Mouse (Mus musculus) limb, embryonic 12.5 days (tissue): ENCODE measurements around the gene Sipa1l3. TPM values are rescaled to one million over a fixed set of nuclear protein-coding genes. Genes with fewer than 3 reads are reported as not detected.

Experiments
- ATAC-seq: fragments of 200-750 bp; cut with Nextera tagmentation; 2 replicates; pipeline ENCODE4 v1.8.0; 2017; ENCODE audit warnings: low read depth, moderate TSS enrichment; ENCODE audit not compliant: insufficient number of reproducible peaks, insufficient read depth, low FRiP score, low TSS enrichment
- H3K27ac ChIP-seq: fragments of 300-500 bp; sonication (generic); 2 replicates; pipeline ENCODE4 v1.5.1; 2016; ENCODE audit warnings: mild to moderate bottlenecking, moderate library complexity
- H3K27me3 ChIP-seq: fragments of 300-500 bp; sonication (generic); 2 replicates; pipeline ENCODE4 v1.6.1; 2016; ENCODE audit warnings: mild to moderate bottlenecking, moderate library complexity
- H3K36me3 ChIP-seq: fragments of 300-500 bp; sonication (generic); 2 replicates; pipeline ENCODE4 v1.6.1; 2016; ENCODE audit warnings: mild to moderate bottlenecking, moderate library complexity
- H3K4me1 ChIP-seq: fragments of 300-500 bp; sonication (generic); replicated peaks from 2 replicates; pipeline ENCODE4 v1.6.1; 2016
- H3K4me2 ChIP-seq: fragments of 300-500 bp; sonication (generic); 2 replicates; pipeline ENCODE4 v1.6.1; 2016; ENCODE audit warnings: mild to moderate bottlenecking, moderate library complexity
- H3K4me3 ChIP-seq: fragments of 300-500 bp; sonication (generic); replicated peaks from 2 replicates; pipeline ENCODE4 v1.5.1; 2016; ENCODE audit warnings: mild to moderate bottlenecking
- H3K9ac ChIP-seq: fragments of 300-500 bp; sonication (generic); replicated peaks from 2 replicates; pipeline ENCODE4 v1.6.1; 2016; ENCODE audit warnings: mild to moderate bottlenecking, moderate library complexity
- H3K9me3 ChIP-seq: fragments of 300-500 bp; sonication (generic); 2 replicates; pipeline ENCODE4 v1.6.1; 2016; ENCODE audit warnings: mild to moderate bottlenecking, moderate library complexity
- WGBS: fragments of 180-500 bp; shearing (Covaris S2); methylation state at CpG from one replicate; pipeline ENCODE4 v1.1.7; 2016; 5-methylcytosine and 5-hydroxymethylcytosine counted together
- polyA plus RNA-seq: library from polyadenylated mRNA; unstranded; fragments of >200 nt; fragmentation: Nextera tagmentation; extraction: Ambion mirVana; gene quantifications from 2 replicates; pipeline ENCODE4 v1.2.1, GENCODE M21; 2016

Sipa1l3 gene
- polyA plus RNA-seq, 1 experiment from 2014 or later: 14.0 TPM

- Histone ChIP-seq H3K4me3 (no peak overlapping the region), H3K36me3 (peaks cover 71% of the 10 kb centered on the region), H3K9ac (no peak overlapping the region), H3K9me3 (no peaks in the 10 kb centered on the region), H3K4me2 (no peak overlapping the region), H3K4me1 (no peaks in the 10 kb centered on the region), H3K27me3 (no peaks in the 10 kb centered on the region), H3K27ac (no peak overlapping the region)
- 67% methylated on average over 7 of the region's 7 CpGs for WGBS
- no peak for ATAC-seq
Measured at GRCm38 (mm10) chr7:29334156-29334555, 184.3 kb downstream of the Sipa1l3 start.

DNA sequence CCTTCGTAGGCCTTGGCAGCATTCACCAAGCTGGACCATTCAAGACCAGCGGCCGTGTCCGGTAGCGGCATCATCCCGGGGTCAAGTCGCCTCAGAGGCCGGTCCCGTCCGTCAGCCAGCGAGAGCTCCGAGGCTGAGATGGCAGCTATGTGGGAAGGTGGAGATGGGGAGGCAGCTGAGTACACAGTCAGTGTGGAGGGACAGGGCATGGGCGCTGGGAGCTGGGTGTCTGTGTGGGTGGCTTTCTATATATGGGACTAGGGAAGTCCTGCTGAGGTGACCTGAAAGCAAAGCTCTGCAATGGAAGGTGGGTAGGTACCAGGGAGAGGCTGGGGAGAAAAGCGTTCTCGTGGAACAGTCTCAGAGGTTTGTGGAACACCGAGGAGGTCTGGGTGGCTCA lies 189.5 kb downstream of the Sipa1l3 start:
- H3K9me3 ChIP-seq: no peaks in the 10 kb centered on the region
- ATAC-seq: no peak
- H3K27ac ChIP-seq: no peak overlapping the region
- H3K4me3 ChIP-seq: no peak overlapping the region
- WGBS: 91% methylated on average over 16 of the region's 16 CpGs
- peaks cover 75% of the 10 kb centered on the region for H3K36me3 ChIP-seq
- H3K9ac ChIP-seq: no peak overlapping the region; the same call in 1 of the 2 replicates
- H3K27me3 ChIP-seq: no peaks in the 10 kb centered on the region
- no peaks in the 10 kb centered on the region for H3K4me1 ChIP-seq
- H3K4me2 ChIP-seq: no peak overlapping the region

DNA sequence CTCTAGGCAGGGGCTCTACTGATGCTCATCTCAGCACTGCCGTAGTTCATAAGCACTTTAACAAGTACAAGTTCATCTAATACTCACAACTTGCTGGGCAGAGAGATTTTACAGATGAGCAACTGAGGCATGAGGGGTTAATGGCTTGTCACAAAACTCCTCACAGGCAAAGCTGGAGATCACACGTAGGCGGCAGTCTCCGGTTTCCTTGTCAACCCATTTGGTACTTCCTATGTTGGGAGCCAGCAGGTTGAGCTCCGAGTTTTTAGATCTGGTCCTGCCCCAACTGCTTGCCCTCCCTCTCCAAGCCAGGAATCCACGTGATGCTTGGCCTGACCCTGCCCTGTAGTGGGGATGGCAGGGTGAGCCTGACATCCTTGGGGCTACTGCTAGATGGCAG lies 191.4 kb downstream of the Sipa1l3 start:
- Histone ChIP-seq H3K9ac (no peak overlapping the region), H3K4me1 (0 out of 2 replicates have a peak, but pooled peaks cover under 1% of the 10 kb centered on the region), H3K4me3 (no peak overlapping the region), H3K9me3 (no peaks in the 10 kb centered on the region), H3K27ac (no peak overlapping the region), H3K36me3 (peaks cover 70% of the 10 kb centered on the region), H3K4me2 (no peak overlapping the region), H3K27me3 (no peaks in the 10 kb centered on the region)
- no peak for ATAC-seq
- 73% methylated on average over 6 of the region's 6 CpGs for WGBS

DNA sequence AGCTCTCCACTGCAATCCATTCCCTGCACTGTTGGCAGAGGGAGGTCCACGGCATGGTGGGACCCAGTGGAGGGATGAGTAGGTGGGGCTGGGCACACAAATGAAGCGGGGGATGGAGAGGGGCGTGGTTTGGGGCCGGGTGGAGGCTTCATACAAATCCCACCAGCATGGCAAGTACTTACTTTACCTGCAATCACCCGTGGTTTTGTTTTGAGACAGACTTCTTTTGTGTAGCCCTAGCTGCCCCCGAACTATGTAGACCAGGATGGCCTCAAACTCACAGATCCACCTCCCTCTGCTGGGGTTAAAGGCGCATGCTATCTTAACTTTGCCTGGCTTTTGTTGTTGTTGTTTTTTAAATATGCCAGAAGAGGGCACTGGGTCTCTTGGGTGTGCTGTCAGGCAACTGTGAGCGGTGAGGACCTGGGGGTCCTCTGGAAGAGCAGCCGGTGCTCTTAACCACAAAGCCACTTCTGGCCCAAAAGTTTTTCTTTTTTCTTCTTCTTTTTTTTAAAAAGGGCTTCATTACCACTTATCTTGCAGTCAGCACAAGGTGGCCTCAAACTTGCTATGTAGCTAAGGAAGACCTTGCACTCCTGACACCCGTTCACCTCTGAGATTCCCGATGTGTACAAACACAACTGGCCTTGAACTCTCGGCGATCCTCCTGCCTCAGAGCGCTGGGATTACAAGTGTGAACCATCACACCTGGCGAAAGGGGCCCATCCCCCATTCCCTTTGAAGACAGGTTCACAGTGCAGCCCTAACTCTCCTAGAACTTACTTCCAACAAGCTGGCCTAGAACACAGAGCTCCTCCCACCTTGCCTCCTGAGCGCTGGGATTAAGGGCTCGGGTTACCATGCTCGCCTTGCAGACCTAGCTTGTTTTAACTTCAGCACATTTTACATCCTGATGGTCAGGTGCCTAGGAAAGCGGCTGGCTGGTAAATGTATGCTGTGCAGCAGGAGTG lies 198.8 kb downstream of the Sipa1l3 start:
- peak overlapping the region; percentile 58 for H3K4me2 ChIP-seq
- no peak for ATAC-seq
- H3K36me3 ChIP-seq: peaks cover 20% of the 10 kb centered on the region
- H3K9ac ChIP-seq: peak overlapping the region; percentile 13; the same call in 1 of the 2 replicates
- 7% methylated on average over 19 of the region's 19 CpGs for WGBS
- H3K27ac ChIP-seq: peak overlapping the region; percentile 97
- H3K4me1 ChIP-seq: peaks cover 73% of the 10 kb centered on the region
- H3K4me3 ChIP-seq: peak overlapping the region; percentile 30
- no peaks in the 10 kb centered on the region for H3K9me3 ChIP-seq
- no peaks in the 10 kb centered on the region for H3K27me3 ChIP-seq

DNA sequence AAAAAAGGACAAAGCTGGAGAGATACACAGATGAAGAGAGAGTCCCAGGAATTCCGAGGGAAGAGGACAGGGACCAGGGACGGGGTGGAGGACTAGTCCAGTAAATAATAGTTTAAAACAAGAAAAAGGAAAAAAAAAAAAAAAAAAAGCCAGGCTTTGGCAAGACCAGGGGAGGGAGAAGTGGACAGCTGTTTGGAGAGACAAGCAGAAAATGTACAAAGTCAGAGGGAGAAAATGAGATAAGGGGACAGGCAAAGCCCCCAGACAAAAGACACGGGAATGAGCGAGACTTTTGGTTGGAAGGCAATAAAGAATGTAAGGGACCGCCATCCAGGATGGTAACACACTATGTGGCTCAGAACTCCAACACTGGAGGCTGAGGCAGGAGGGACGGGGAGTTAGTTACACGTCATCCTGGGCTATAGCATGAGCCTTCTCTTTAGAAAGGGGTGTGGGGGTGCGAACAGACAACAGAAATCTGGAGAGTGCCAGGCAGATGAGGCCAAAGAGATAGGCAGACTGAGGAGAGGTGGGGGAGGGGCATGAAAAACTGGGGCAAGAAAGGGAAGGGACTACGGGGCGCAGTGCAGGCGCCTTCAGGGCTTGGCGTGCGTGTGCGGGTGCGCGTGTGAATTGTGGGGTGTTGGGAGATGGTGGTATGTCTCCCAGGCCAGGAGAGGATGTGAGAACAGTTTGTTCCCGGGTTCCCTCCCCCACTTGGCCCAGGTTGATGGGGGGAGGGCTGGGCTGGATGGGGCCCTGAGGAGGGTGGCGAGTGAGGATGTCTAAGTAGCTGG lies 200.1 kb downstream of the Sipa1l3 start:
- 3% methylated on average over 18 of the region's 18 CpGs for WGBS
- peak overlapping the region; percentile 30 for H3K4me3 ChIP-seq
- ATAC-seq: 0 out of 2 replicates have a peak, but pooled peaks have one; percentile 0
- H3K9me3 ChIP-seq: no peaks in the 10 kb centered on the region
- H3K36me3 ChIP-seq: peaks cover 16% of the 10 kb centered on the region; the same call in 1 of the 2 replicates
- peaks cover 86% of the 10 kb centered on the region for H3K4me1 ChIP-seq
- H3K27ac ChIP-seq: peak overlapping the region; percentile 97
- H3K9ac ChIP-seq: peak overlapping the region; percentile 13; the same call in 1 of the 2 replicates
- H3K27me3 ChIP-seq: no peaks in the 10 kb centered on the region
- peak overlapping the region; percentile 58 for H3K4me2 ChIP-seq

GRCm38 (mm10) chr7:29317558-29317957 lies 200.9 kb downstream of the Sipa1l3 start:
- ATAC-seq: peak; percentile 75
- Histone ChIP-seq H3K27me3 (no peaks in the 10 kb centered on the region), H3K36me3 (peaks cover 12% of the 10 kb centered on the region; the same call in 1 of the 2 replicates), H3K4me3 (peak overlapping the region; percentile 21), H3K4me1 (peaks cover 93% of the 10 kb centered on the region), H3K9me3 (no peaks in the 10 kb centered on the region), H3K9ac (no peak overlapping the region), H3K27ac (peak overlapping the region; percentile 97), H3K4me2 (peak overlapping the region; percentile 58)
- WGBS: 0% methylated on average over 2 of the region's 2 CpGs

DNA sequence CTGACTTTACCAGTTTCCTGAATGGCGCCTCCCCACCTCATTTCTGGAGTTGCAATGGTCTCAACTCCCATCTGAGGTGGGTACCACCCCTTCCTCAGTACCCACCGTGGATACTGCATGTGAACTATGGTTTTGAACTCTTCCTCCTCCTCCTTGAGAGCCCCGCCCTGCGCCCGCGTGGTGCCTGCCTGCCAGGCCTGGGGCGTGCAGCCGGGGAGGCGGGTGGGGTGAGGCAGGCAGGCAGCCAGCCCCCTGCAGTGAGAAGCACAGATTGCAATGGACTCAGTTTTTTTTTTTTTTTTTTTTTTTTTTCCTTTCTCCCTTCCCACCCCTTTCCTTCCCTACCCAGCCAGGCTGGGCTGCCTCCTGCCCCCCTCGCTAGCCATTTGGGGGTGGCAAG lies 201.5 kb downstream of the Sipa1l3 start:
- peak overlapping the region; percentile 97 for H3K27ac ChIP-seq
- peaks cover 93% of the 10 kb centered on the region for H3K4me1 ChIP-seq
- peaks cover 13% of the 10 kb centered on the region; the same call in 1 of the 2 replicates for H3K36me3 ChIP-seq
- peak overlapping the region; percentile 58 for H3K4me2 ChIP-seq
- H3K4me3 ChIP-seq: peak overlapping the region; percentile 21
- 4% methylated on average over 10 of the region's 10 CpGs for WGBS
- no peak overlapping the region for H3K9ac ChIP-seq
- H3K9me3 ChIP-seq: no peaks in the 10 kb centered on the region
- ATAC-seq: peak; percentile 37
- H3K27me3 ChIP-seq: no peaks in the 10 kb centered on the region

GRCm38 (mm10) chr7:29316137-29316734 lies 202.2 kb downstream of the Sipa1l3 start:
- peak overlapping the region; percentile 97 for H3K27ac ChIP-seq
- WGBS: 63% methylated on average over 17 of the region's 17 CpGs

GRCm38 (mm10) chr7:29314844-29315628 lies 203.4 kb downstream of the Sipa1l3 start:
- no peak overlapping the region for H3K9ac ChIP-seq
- no peak overlapping the region for H3K4me2 ChIP-seq
- peak overlapping the region; percentile 97 for H3K27ac ChIP-seq
- WGBS: 85% methylated on average over 13 of the region's 13 CpGs
- peaks cover 82% of the 10 kb centered on the region for H3K4me1 ChIP-seq
- no peak for ATAC-seq
- no peaks in the 10 kb centered on the region for H3K9me3 ChIP-seq
- H3K36me3 ChIP-seq: peaks cover 26% of the 10 kb centered on the region
- no peaks in the 10 kb centered on the region for H3K27me3 ChIP-seq
- H3K4me3 ChIP-seq: no peak overlapping the region

More at GRCm38 (mm10) chr7:29316137-29316734, 202.2 kb downstream of the Sipa1l3 start:
- Histone ChIP-seq H3K27me3 (no peaks in the 10 kb centered on the region), H3K4me2 (peak overlapping the region; percentile 58), H3K4me1 (peaks cover 87% of the 10 kb centered on the region), H3K4me3 (no peak overlapping the region), H3K9me3 (no peaks in the 10 kb centered on the region), H3K36me3 (peaks cover 20% of the 10 kb centered on the region), H3K9ac (no peak overlapping the region)
- no peak for ATAC-seq

- Histone ChIP-seq H3K9ac (no peak overlapping the region), H3K4me2 (no peak overlapping the region; the same call in 1 of the 2 replicates), H3K4me3 (no peak overlapping the region), H3K4me1 (peaks cover 81% of the 10 kb centered on the region), H3K9me3 (no peaks in the 10 kb centered on the region), H3K27ac (peak overlapping the region; percentile 97; the same call in 1 of the 2 replicates), H3K36me3 (peaks cover 26% of the 10 kb centered on the region), H3K27me3 (no peaks in the 10 kb centered on the region)
- ATAC-seq: no peak
- WGBS: 42% methylated on average over 9 of the region's 9 CpGs
Measured at GRCm38 (mm10) chr7:29313572-29314261, 204.7 kb downstream of the Sipa1l3 start.
